Mouse (Mus musculus) fibroblast of lung, adult 2 months (primary cell): ENCODE results near the gene Olfr1226.
"Not testable (repeated sequence)": the region's sequence is repeated elsewhere in the genome, so short reads cannot be mapped to it uniquely, and the experiment has no call there.

Experiments
- DNase-seq: peaks from one replicate; pipeline ENCODE4 v3.0.0-alpha.2; 2011; ENCODE audit warnings: low read depth

The Olfr1226 gene

DNA sequence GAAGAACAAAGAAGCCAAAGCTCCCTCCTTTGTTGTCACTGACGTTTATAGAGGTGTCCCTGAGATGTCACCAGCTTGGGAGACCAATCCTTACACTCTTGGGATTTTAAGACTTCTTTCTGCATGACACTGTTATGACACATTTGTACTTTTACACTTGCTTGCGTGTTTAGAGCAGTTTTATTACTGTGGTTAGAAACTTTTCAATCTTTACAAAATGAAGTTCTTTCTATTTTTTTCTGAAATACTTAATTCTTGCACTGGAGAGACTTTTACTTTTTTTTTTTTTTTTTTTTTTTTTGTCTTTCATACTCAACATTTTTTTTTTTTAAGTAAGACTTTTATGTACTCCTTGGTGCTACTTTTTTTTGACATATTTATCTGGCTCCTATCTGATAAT, at the start of gene Olfr1226:
TSS of gene Olfr1226 (minus strand) at position 101 of the 400 bp plus-strand sequence.
- no peak for DNase-seq

GRCm38 (mm10) chr2:89196325-89196982, 3.4 kb downstream of the Olfr1226 start:
- no peak for DNase-seq

DNA sequence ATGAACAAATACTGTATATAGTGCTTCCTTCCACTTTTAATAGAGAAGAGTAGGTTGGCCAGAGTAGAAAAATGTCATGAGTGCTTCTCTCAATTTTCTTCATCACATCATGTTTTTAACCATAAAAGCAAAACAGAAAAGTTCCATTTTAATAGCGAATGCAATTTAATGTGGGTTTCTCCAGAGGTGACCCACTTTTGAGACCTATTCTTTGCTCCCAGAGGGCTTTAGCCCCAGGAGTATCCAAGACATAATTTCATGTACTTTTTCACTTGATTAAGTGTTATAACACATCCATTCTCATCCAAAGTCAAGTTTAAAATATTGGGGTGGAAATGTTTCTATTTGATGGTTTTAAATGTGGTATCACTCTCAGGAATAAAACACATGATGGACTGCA, 25.3 kb downstream of the Olfr1226 start, which contains the start of gene Olfr1225:
TSS of gene Olfr1225 (minus strand) at position 101 of the 400 bp plus-strand sequence.
- DNase-seq = no peak

DNA sequence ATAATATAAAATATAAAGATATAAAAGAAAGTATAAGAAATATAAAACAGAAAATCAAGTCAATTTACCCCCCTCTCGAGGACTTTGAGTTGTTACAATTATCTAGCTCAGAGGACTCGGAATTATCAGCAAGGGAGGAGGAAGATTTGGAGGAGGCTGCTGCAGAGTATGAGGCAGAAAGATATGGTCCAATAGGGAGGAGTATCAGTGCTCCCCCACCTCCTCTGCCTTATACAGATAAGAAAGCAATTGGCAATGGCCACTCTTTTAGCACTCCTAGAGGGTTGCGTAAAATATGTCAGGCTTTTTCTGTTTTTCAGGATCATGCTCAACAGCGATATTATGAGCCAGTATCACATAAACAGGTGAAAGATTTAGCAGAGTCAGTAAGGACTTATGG, 35.1 kb downstream of the Olfr1226 start:
- DNase-seq = not testable (repeated sequence)

DNA sequence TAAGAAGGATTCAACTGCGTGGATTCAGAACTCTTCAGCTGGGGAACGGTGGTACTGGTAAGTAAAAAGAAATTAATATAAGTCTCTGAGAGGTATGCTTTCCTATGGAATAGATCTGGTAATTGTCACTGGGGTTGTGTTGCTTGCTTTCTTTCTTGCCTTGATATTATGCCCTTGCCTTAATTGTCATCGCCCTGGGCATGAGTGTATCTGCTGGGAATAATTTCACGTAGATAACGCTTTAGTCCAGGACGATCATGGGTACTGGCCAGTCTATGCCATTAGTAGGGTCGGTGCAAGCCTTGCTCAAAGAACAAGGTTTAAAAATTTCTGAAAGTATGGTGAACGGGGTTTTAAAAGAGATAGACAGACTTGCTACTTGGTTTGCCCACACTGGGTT, 35.9 kb downstream of the Olfr1226 start, which contains the start of gene Olfr1224-ps1:
TSS of gene Olfr1224-ps1 (minus strand) at position 101 of the 400 bp plus-strand sequence.
- not testable (repeated sequence) for DNase-seq

GRCm38 (mm10) chr2:89151460-89151859, 48.4 kb downstream of the Olfr1226 start, which contains the start of gene Olfr1223:
TSS of gene Olfr1223 (minus strand) at chr2:89151560.
- DNase-seq = no peak
